Mouse (Mus musculus) CH12.LX (cell line): ENCODE measurements around the gene Lama2.

Experiments
- CTCF ChIP-seq, 2 experiments: IDR thresholded peaks in 1 of 2; conservative IDR thresholded peaks in 1 of 2; 2 replicates each; pipeline ENCODE4 v1.5.1; 2011 to 2012; ENCODE audit warnings: low read depth in 2 of 2, low read length in 2 of 2, improper control_type of control experiment in 1 of 2, inconsistent platforms in 1 of 2, mild to moderate bottlenecking in 1 of 2, moderate library complexity in 1 of 2
- EP300 ChIP-seq: IDR thresholded peaks from 2 replicates; pipeline ENCODE4 v1.6.1; 2011; ENCODE audit warnings: low read length, improper control_type of control experiment
- HCFC1 ChIP-seq: IDR thresholded peaks from 2 replicates; pipeline ENCODE4 v1.6.1; 2012; ENCODE audit warnings: low read depth, mild to moderate bottlenecking, inconsistent platforms, low read length, improper control_type of control experiment
- KAT2A ChIP-seq: IDR thresholded peaks from 2 replicates; pipeline ENCODE4 v1.6.1; 2012; ENCODE audit warnings: low read length, improper control_type of control experiment, inconsistent platforms; ENCODE audit not compliant: insufficient replicate concordance
- MAFK ChIP-seq: IDR thresholded peaks from 2 replicates; pipeline ENCODE4 v1.6.1; 2011; ENCODE audit warnings: low read length, improper control_type of control experiment; ENCODE audit not compliant: insufficient replicate concordance
- MAZ ChIP-seq: IDR thresholded peaks from 2 replicates; pipeline ENCODE4 v1.6.1; 2012; ENCODE audit warnings: low read depth, mild to moderate bottlenecking, inconsistent platforms, low read length, improper control_type of control experiment, moderate library complexity
- MEF2A ChIP-seq: IDR thresholded peaks from 2 replicates; pipeline ENCODE4 v1.6.1; 2014; ENCODE audit warnings: low read depth, mild to moderate bottlenecking, inconsistent platforms, low read length, improper control_type of control experiment, borderline replicate concordance
- MYC ChIP-seq: IDR thresholded peaks from 2 replicates; pipeline ENCODE4 v1.6.1; 2011; ENCODE audit warnings: low read depth, mild to moderate bottlenecking, improper control_type of control experiment, low read length
- POLR2AphosphoS2 ChIP-seq: IDR thresholded peaks from 2 replicates; pipeline ENCODE4 v1.6.1; 2011; ENCODE audit warnings: low read depth, low read length, improper control_type of control experiment
- TCF12 ChIP-seq: IDR thresholded peaks from 2 replicates; pipeline ENCODE4 v1.6.1; 2014; ENCODE audit warnings: low read depth, mild to moderate bottlenecking, inconsistent platforms, low read length, improper control_type of control experiment
- UBTF ChIP-seq: IDR thresholded peaks from 2 replicates; pipeline ENCODE4 v1.6.1; 2012; ENCODE audit warnings: low read depth, mild to moderate bottlenecking, inconsistent platforms, low read length, improper control_type of control experiment, moderate library complexity
- ZNF384 ChIP-seq: IDR thresholded peaks from 2 replicates; pipeline ENCODE4 v1.6.1; 2012; ENCODE audit warnings: low read depth, low read length, improper control_type of control experiment, inconsistent platforms

GRCm38 (mm10) chr10:27005716-27006115 is 613.8 kb downstream of the Lama2 start:
- no peak for TF ChIP-seq MAFK
- TF ChIP-seq CTCF (conservative IDR thresholded peaks at IDR 0.05 in 1 of 2, IDR thresholded peaks at IDR 0.05 in 1 of 2; ENCODE audit: low read depth in 2 of 2, low read length in 2 of 2), result no peak
- TF ChIP-seq UBTF, result no peak
- no peak for TF ChIP-seq EP300
- no peak for TF ChIP-seq MYC
- no peak for TF ChIP-seq HCFC1
- TF ChIP-seq MEF2A, result no peak
- no peak for TF ChIP-seq ZNF384
- TF ChIP-seq KAT2A, result no peak
- no peak for TF ChIP-seq POLR2AphosphoS2
- TF ChIP-seq TCF12, result no peak
- TF ChIP-seq MAZ, result no peak
